8 mouse cellular contexts compared by ENCODE assay signal in genomic region chr17:73891590-73891989, GRCm38 (mm10). TPM values are rescaled to one million over a fixed set of nuclear protein-coding genes. Genes with fewer than 3 reads are reported as not detected.
DNase-seq lines count a peak whose midpoint lies in the region; ATAC-seq and TF ChIP-seq lines count a peak whose summit lies in the region.

No protein-coding gene starts in this region.

- TF ChIP-seq CTCF in layer of hippocampus, adult 2 months (conservative IDR thresholded peaks at IDR 0.05) = peak; percentile 72

- H3K9me3 ChIP-seq in midbrain, embryonic 14.5 days (ENCODE audit: control insufficient read depth, low read length) = no peaks in the 10 kb centered on the region
- peaks cover 2% of the 10 kb centered on the region; the same call in 1 of the 2 replicates for H3K9me3 ChIP-seq in hindbrain, embryonic 16.5 days (ENCODE audit: control insufficient read depth, low read length)

- H3K27ac ChIP-seq in layer of hippocampus, adult 2 months = no peak overlapping the region
- H3K27ac ChIP-seq in midbrain, embryonic 14.5 days (replicated peaks; ENCODE audit: low read depth, low read length) = no peak overlapping the region
- no peak overlapping the region for H3K27ac ChIP-seq in hindbrain, embryonic 16.5 days (ENCODE audit: low read depth, low read length)

- WGBS in midbrain, embryonic 14.5 days = 90% methylated on average over 1 of the region's 1 CpGs
- WGBS in hindbrain, embryonic 16.5 days = 79% methylated on average over 1 of the region's 1 CpGs

- no peak overlapping the region for H3K4me2 ChIP-seq in midbrain, embryonic 14.5 days (ENCODE audit: low read length)
- no peak overlapping the region for H3K4me2 ChIP-seq in hindbrain, embryonic 16.5 days (ENCODE audit: low read length)

- H3K27me3 ChIP-seq in midbrain, embryonic 14.5 days (ENCODE audit: control insufficient read depth, insufficient read depth, low read length) = no peaks in the 10 kb centered on the region
- H3K27me3 ChIP-seq in hindbrain, embryonic 16.5 days (replicated peaks; ENCODE audit: control insufficient read depth, insufficient read depth, low read length) = no peaks in the 10 kb centered on the region

- DNase-seq in adrenal gland, postnatal 14 days = peak; percentile 25
- DNase-seq in adrenal gland, adult 2 months = no peak
- peak in 1 of 2 experiments; percentile 22 for DNase-seq in layer of hippocampus, adult 2 months (ENCODE audit: low spot score in 2 of 2)
- DNase-seq in layer of hippocampus, adult 8-10 months (ENCODE audit: low spot score in 2 of 2) = no peak
- peak; percentile 53 for DNase-seq in NIH3T3 (ENCODE audit: low read depth)
- peak; percentile 24 for DNase-seq in lung, postnatal 25 days (ENCODE audit: low spot score)
- DNase-seq in midbrain, embryonic 14.5 days = no peak

- no peak for ATAC-seq in midbrain, embryonic 14.5 days (ENCODE audit: low FRiP score, low TSS enrichment)
- no peak for ATAC-seq in hindbrain, embryonic 16.5 days

- no peaks in the 10 kb centered on the region for H3K4me1 ChIP-seq in midbrain, embryonic 14.5 days (ENCODE audit: control insufficient read depth, insufficient read depth, low read length)
- H3K4me1 ChIP-seq in hindbrain, embryonic 16.5 days (ENCODE audit: control insufficient read depth, insufficient read depth, low read depth, low read length) = no peaks in the 10 kb centered on the region

- no peak overlapping the region for H3K9ac ChIP-seq in midbrain, embryonic 14.5 days (replicated peaks; ENCODE audit: low read length)
- H3K9ac ChIP-seq in hindbrain, embryonic 16.5 days (ENCODE audit: low read depth, low read length) = no peak overlapping the region

- H3K4me3 ChIP-seq in layer of hippocampus, adult 2 months = no peak overlapping the region
- no peak overlapping the region for H3K4me3 ChIP-seq in midbrain, embryonic 14.5 days (replicated peaks; ENCODE audit: low read depth, low read length)
- no peak overlapping the region for H3K4me3 ChIP-seq in hindbrain, embryonic 16.5 days (ENCODE audit: low read length)

- H3K36me3 ChIP-seq in midbrain, embryonic 14.5 days (ENCODE audit: control insufficient read depth, insufficient read depth, low read length) = no peaks in the 10 kb centered on the region
- H3K36me3 ChIP-seq in hindbrain, embryonic 16.5 days (ENCODE audit: control insufficient read depth, insufficient read depth, low read length) = no peaks in the 10 kb centered on the region

RNA-seq across cellular contexts. Expression of gene Xdh, which starts 58.4 kb away (rescaled TPM):
- total RNA-seq in adrenal gland, postnatal 14 days (2021) = 210 and 252 TPM in 2 replicates
- total RNA-seq in adrenal gland, adult 2 months (2021) = 100 to 1,000 TPM; 290 to 422 TPM
- polyA plus RNA-seq in adrenal gland, adult 2 months (2012; rRNA removed) = 92.2 and 161 TPM in 2 replicates
- 10 to 100 TPM; 18.8 to 20.2 TPM for total RNA-seq in layer of hippocampus, adult 2 months (2021)
- total RNA-seq in layer of hippocampus, adult 8-10 months (2022) = 10 to 100 TPM; 15.7 to 23.8 (median 18.1) TPM
- 0.26 and 0.30 TPM in 2 replicates for polyA plus RNA-seq in midbrain, embryonic 14.5 days (2014; fragmentation: Nextera tagmentation; extraction: Ambion mirVana)
- polyA plus RNA-seq in hindbrain, embryonic 16.5 days (2015; fragmentation: Nextera tagmentation; extraction: Ambion mirVana) = 0.28 and 0.30 TPM in 2 replicates

Comparison
In these comparisons a context has a peak if more than half of its experiments do, and no peak if none do; other contexts are left out.
1. DNase-seq: peak in adrenal gland, postnatal 14 days (single experiment), NIH3T3 (single experiment) and lung, postnatal 25 days (single experiment); none in adrenal gland, adult 2 months (single experiment), layer of hippocampus, adult 8-10 months (0 of 2) and midbrain, embryonic 14.5 days (single experiment).